Mouse (Mus musculus): ENCODE data around the gene Gm13023. TPM values are rescaled to one million over a fixed set of nuclear protein-coding genes. Genes with fewer than 3 reads are reported as not detected.
"Not testable (repeated sequence)": the region's sequence is repeated elsewhere in the genome, so short reads cannot be mapped to it uniquely, and the experiment has no call there.

The Gm13023 gene
- not detected in 2 replicates for polyA plus RNA-seq (2015; fragmentation: Nextera tagmentation; extraction: Ambion mirVana)

GRCm38 (mm10) chr4:143789052-143789451 is at the start of gene Gm13023:
Gm13023 (plus strand) TSS chr4:143789352.
- H3K4me1 ChIP-seq; H3K4me3 ChIP-seq (replicated peaks); H3K36me3 ChIP-seq; H3K27ac ChIP-seq (replicated peaks); ATAC-seq (ENCODE audit: low FRiP score); H3K4me2 ChIP-seq; H3K27me3 ChIP-seq (replicated peaks); H3K9me3 ChIP-seq (replicated peaks); H3K9ac ChIP-seq (replicated peaks): not testable (repeated sequence)
- 95% methylated on average over 3 of the region's 3 CpGs for WGBS

DNA sequence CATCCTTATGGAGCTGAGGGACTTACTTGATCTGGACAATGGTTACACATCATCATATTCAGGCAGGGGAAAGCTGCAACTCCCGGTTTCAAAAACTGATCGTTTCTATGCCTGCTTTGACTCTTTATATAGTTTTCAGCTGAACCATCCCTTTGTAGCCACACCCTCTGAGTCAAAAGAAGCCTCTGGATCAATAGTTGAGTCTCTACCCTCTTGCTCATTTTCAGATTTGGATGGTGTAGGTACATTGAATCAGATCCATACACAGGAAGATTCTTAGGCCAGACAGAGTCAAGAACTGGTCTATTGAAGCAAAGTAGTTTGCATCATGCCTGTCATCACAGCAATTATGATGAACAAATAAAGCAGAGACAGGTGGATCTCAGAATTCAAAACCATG is 26.8 kb downstream of the Gm13023 start, which contains the start of gene Gm13084:
TSS of gene Gm13084 (minus strand) at position 101 of the 400 bp plus-strand sequence.
- H3K9ac ChIP-seq (replicated peaks), result no peak within 1 kb of the TSS

More for the DNA sequence above, 26.8 kb downstream of the Gm13023 start, which contains the start of gene Gm13084:
- no peak within 1 kb of the TSS for H3K4me2 ChIP-seq
- H3K27ac ChIP-seq (replicated peaks), result no peak within 1 kb of the TSS
- H3K36me3 ChIP-seq, result no peaks in the 10 kb centered on the region
- peaks cover 12% of the 10 kb centered on the region for H3K9me3 ChIP-seq (replicated peaks)
- no peaks in the 10 kb centered on the region for H3K27me3 ChIP-seq (replicated peaks)
- no peaks in the 10 kb centered on the region for H3K4me1 ChIP-seq
- WGBS, result 84% methylated on average over 2 of the region's 2 CpGs
- no peak for ATAC-seq (ENCODE audit: low FRiP score)
- no peak within 1 kb of the TSS for H3K4me3 ChIP-seq (replicated peaks)

Other genes with a start within 250 kb of the Gm13023 start
- gene BC080695, start 237.7 kb upstream of the Gm13023 start, polyA plus RNA-seq (2015; fragmentation: Nextera tagmentation; extraction: Ambion mirVana), result not detected in 2 replicates
- gene Gm13057, start 237.6 kb upstream of the Gm13023 start, polyA plus RNA-seq (2015; fragmentation: Nextera tagmentation; extraction: Ambion mirVana), result not detected in 2 replicates
- not detected in 2 replicates for gene Gm13083, start 174.3 kb upstream of the Gm13023 start, polyA plus RNA-seq (2015; fragmentation: Nextera tagmentation; extraction: Ambion mirVana)
- gene Gm13088, start 132.1 kb upstream of the Gm13023 start, polyA plus RNA-seq (2015; fragmentation: Nextera tagmentation; extraction: Ambion mirVana), result not detected in 2 replicates
- not detected in 2 replicates for gene Gm13089, start 86.6 kb upstream of the Gm13023 start, polyA plus RNA-seq (2015; fragmentation: Nextera tagmentation; extraction: Ambion mirVana)
- gene Gm13078, start 69.9 kb upstream of the Gm13023 start, polyA plus RNA-seq (2015; fragmentation: Nextera tagmentation; extraction: Ambion mirVana), result not detected in 2 replicates
- not detected in 2 replicates for gene Gm13084, start 26.7 kb downstream of the Gm13023 start, polyA plus RNA-seq (2015; fragmentation: Nextera tagmentation; extraction: Ambion mirVana)
- gene Gm13103, start 57.1 kb downstream of the Gm13023 start, polyA plus RNA-seq (2015; fragmentation: Nextera tagmentation; extraction: Ambion mirVana), result not detected in 2 replicates
- not detected in 2 replicates for gene Pramef6, start 111.0 kb downstream of the Gm13023 start, polyA plus RNA-seq (2015; fragmentation: Nextera tagmentation; extraction: Ambion mirVana)
- gene Pramef25, start 161.7 kb downstream of the Gm13023 start, polyA plus RNA-seq (2015; fragmentation: Nextera tagmentation; extraction: Ambion mirVana), result not detected in 2 replicates
- gene Gm13101, start 177.6 kb downstream of the Gm13023 start, polyA plus RNA-seq (2015; fragmentation: Nextera tagmentation; extraction: Ambion mirVana), result not detected in 2 replicates
- gene Pramef17, start 205.0 kb downstream of the Gm13023 start, polyA plus RNA-seq (2015; fragmentation: Nextera tagmentation; extraction: Ambion mirVana), result not detected in 2 replicates

Data from neural tube, embryonic 15.5 days (tissue).